Mouse (Mus musculus) macrophage (primary cell): ENCODE results near the gene Gm11146. TPM values are rescaled to one million over a fixed set of nuclear protein-coding genes. Genes with fewer than 3 reads are reported as not detected.

ENCODE experiments used
- H3K27ac ChIP-seq: fragments of 350-480 bp; formaldehyde crosslinking; 2 replicates; pipeline ENCODE4 v1.9.0; 2021
- H3K36me3 ChIP-seq: fragments of 350-480 bp; formaldehyde crosslinking; 2 replicates; pipeline ENCODE4 v1.9.0; 2021; ENCODE audit errors: inconsistent target
- H3K4me3 ChIP-seq: fragments of 350-480 bp; formaldehyde crosslinking; 2 replicates; pipeline ENCODE4 v1.9.0; 2021; ENCODE audit errors: inconsistent target
- H3K79me2 ChIP-seq: fragments of 350-480 bp; formaldehyde crosslinking; 2 replicates; pipeline ENCODE4 v1.9.0; 2021; ENCODE audit errors: inconsistent target
- WGBS: methylation state at CpG from one replicate; pipeline ENCODE4 v1.1.7; 2026; ENCODE audit warnings: inconsistent platforms; ENCODE audit not compliant: missing documents; 5-methylcytosine and 5-hydroxymethylcytosine counted together
- polyA plus RNA-seq: library from polyadenylated mRNA; stranded (reverse); fragments of 250-400 nt; gene quantifications from 3 replicates; pipeline ENCODE4 v1.2.4, GENCODE M21; 2018; ENCODE audit warnings: inconsistent platforms
- total RNA-seq, 78 experiments: library from RNA; depleted of rRNA; stranded (reverse); fragments of 250-400 nt; gene quantifications; 1 replicate in 9 of 78; 2 replicates in 24 of 78; 3 replicates in 43 of 78; 4 replicates in 2 of 78; pipeline ENCODE4 v1.2.4; 2018; ENCODE audit warnings: inconsistent platforms in 56 of 78

Gene Gm11146
- total RNA-seq (2018; cell fraction: chromatin; rRNA removed): not detected
- total RNA-seq (2018; cell fraction: cytosol; rRNA removed): not detected
- not detected for total RNA-seq (2018; cell fraction: nucleus; rRNA removed)
- not detected in 3 replicates for polyA plus RNA-seq

- Histone ChIP-seq H3K27ac (peak within 1 kb of the TSS; percentile 24), H3K36me3 (no peaks in the 10 kb centered on the region), H3K4me3 (no peak within 1 kb of the TSS), H3K79me2 (no peaks in the 10 kb centered on the region)
- WGBS: 100% methylated on average over 1 of the region's 1 CpGs
Measured at GRCm38 (mm10) chr16:77601994-77602393, at the start of gene Gm11146. Gm11146 (minus strand) TSS chr16:77602094.

GRCm38 (mm10) chr16:77650596-77650995, 48.7 kb upstream of the Gm11146 start:
- Histone ChIP-seq H3K27ac (no peak overlapping the region), H3K79me2 (no peaks in the 10 kb centered on the region), H3K4me3 (no peak overlapping the region), H3K36me3 (no peaks in the 10 kb centered on the region)
- WGBS: 94% methylated on average over 1 of the region's 1 CpGs

- Histone ChIP-seq H3K27ac (no peak overlapping the region), H3K79me2 (no peaks in the 10 kb centered on the region), H3K4me3 (no peak overlapping the region), H3K36me3 (no peaks in the 10 kb centered on the region)
- 79% methylated on average over 2 of the region's 2 CpGs for WGBS
Measured at GRCm38 (mm10) chr16:77649006-77649405, 47.1 kb upstream of the Gm11146 start.

GRCm38 (mm10) chr16:77648181-77648580, 46.3 kb upstream of the Gm11146 start:
- Histone ChIP-seq H3K36me3 (no peaks in the 10 kb centered on the region), H3K79me2 (no peaks in the 10 kb centered on the region), H3K27ac (no peak overlapping the region), H3K4me3 (no peak overlapping the region)
- WGBS: 95% methylated on average over 2 of the region's 2 CpGs

GRCm38 (mm10) chr16:77646146-77646545, 44.3 kb upstream of the Gm11146 start:
- H3K79me2 ChIP-seq: no peaks in the 10 kb centered on the region
- 96% methylated on average over 7 of the region's 7 CpGs for WGBS

GRCm38 (mm10) chr16:77644976-77645375, 43.1 kb upstream of the Gm11146 start:
- Histone ChIP-seq H3K4me3 (no peak overlapping the region; the same call in 1 of the 2 replicates), H3K36me3 (no peaks in the 10 kb centered on the region), H3K79me2 (no peaks in the 10 kb centered on the region), H3K27ac (no peak overlapping the region)
- 78% methylated on average over 1 of the region's 1 CpGs for WGBS

More at GRCm38 (mm10) chr16:77646146-77646545, 44.3 kb upstream of the Gm11146 start:
- no peaks in the 10 kb centered on the region for H3K36me3 ChIP-seq
- no peak overlapping the region for H3K27ac ChIP-seq
- H3K4me3 ChIP-seq: no peak overlapping the region

GRCm38 (mm10) chr16:77643871-77644720, 42.2 kb upstream of the Gm11146 start:
- no peaks in the 10 kb centered on the region for H3K79me2 ChIP-seq
- no peaks in the 10 kb centered on the region for H3K36me3 ChIP-seq
- peak overlapping the region; percentile 41 for H3K4me3 ChIP-seq
- H3K27ac ChIP-seq: peak overlapping the region; percentile 57
- WGBS: 6% methylated on average over 31 of the region's 31 CpGs

GRCm38 (mm10) chr16:77643036-77643870, 41.4 kb upstream of the Gm11146 start:
- 61% methylated on average over 13 of the region's 14 CpGs for WGBS
- Histone ChIP-seq H3K4me3 (peak overlapping the region; percentile 41), H3K27ac (peak overlapping the region; percentile 57), H3K36me3 (no peaks in the 10 kb centered on the region), H3K79me2 (no peaks in the 10 kb centered on the region)

- Histone ChIP-seq H3K36me3 (no peaks in the 10 kb centered on the region), H3K4me3 (no peak overlapping the region), H3K27ac (no peak overlapping the region), H3K79me2 (no peaks in the 10 kb centered on the region)
- WGBS: 96% methylated on average over 6 of the region's 6 CpGs
Measured at GRCm38 (mm10) chr16:77636497-77636896, 34.6 kb upstream of the Gm11146 start.

- Histone ChIP-seq H3K79me2 (no peaks in the 10 kb centered on the region), H3K4me3 (no peak overlapping the region), H3K36me3 (no peaks in the 10 kb centered on the region), H3K27ac (no peak overlapping the region)
- 96% methylated on average over 6 of the region's 6 CpGs for WGBS
Measured at GRCm38 (mm10) chr16:77632315-77632881, 30.5 kb upstream of the Gm11146 start.

- no peak overlapping the region for H3K27ac ChIP-seq
Measured at GRCm38 (mm10) chr16:77622681-77623080, 20.8 kb upstream of the Gm11146 start.

GRCm38 (mm10) chr16:77602581-77602980, 687 bp upstream of the Gm11146 start:
- Histone ChIP-seq H3K27ac (peak overlapping the region; percentile 24; the same call in 1 of the 2 replicates), H3K4me3 (no peak overlapping the region), H3K79me2 (no peaks in the 10 kb centered on the region), H3K36me3 (no peaks in the 10 kb centered on the region)
- 69% methylated on average over 2 of the region's 2 CpGs for WGBS

More at GRCm38 (mm10) chr16:77622681-77623080, 20.8 kb upstream of the Gm11146 start:
- WGBS: 87% methylated on average over 5 of the region's 5 CpGs
- Histone ChIP-seq H3K4me3 (no peak overlapping the region), H3K79me2 (no peaks in the 10 kb centered on the region), H3K36me3 (no peaks in the 10 kb centered on the region)

- WGBS: 98% methylated on average over 5 of the region's 8 CpGs
- Histone ChIP-seq H3K27ac (no peak overlapping the region), H3K36me3 (no peaks in the 10 kb centered on the region), H3K79me2 (no peaks in the 10 kb centered on the region), H3K4me3 (no peak overlapping the region)
Measured at GRCm38 (mm10) chr16:77598787-77599186, 3.1 kb downstream of the Gm11146 start.

- 100% methylated on average over 5 of the region's 5 CpGs for WGBS
- no peak overlapping the region for H3K27ac ChIP-seq
- no peaks in the 10 kb centered on the region for H3K36me3 ChIP-seq
- H3K79me2 ChIP-seq: no peaks in the 10 kb centered on the region
- no peak overlapping the region for H3K4me3 ChIP-seq
Measured at GRCm38 (mm10) chr16:77596556-77596955, 5.3 kb downstream of the Gm11146 start.
